Mouse (Mus musculus): ENCODE results near the gene Myo1d.

DNA sequence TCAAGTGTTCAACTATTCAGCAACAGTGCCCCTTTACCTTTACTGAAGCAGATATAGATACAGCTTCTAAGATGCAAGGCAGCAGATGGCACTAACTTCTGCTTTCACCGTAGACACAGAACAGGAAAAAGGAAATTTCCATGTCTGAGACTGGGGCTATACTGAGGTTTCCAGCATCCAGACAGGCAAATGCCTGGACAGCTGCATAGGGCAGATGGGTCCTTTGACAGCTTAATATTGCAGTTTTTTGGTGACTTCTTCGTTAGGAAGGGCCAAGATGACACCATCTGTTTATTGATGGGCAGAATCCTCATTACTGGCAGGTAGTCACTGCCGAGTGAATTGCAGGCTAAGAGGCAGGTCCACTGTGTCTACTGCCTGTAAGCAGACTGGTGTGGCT is 228.2 kb downstream of the Myo1d start:
- TF ChIP-seq CTCF (IDR thresholded peaks at IDR 0.05; ENCODE audit: control insufficient read depth, insufficient read depth, insufficient read length) (no peak), MYOD1 (IDR thresholded peaks at IDR 0.05; ENCODE audit: control insufficient read depth, insufficient read length, low read depth) (no peak), MAX (IDR thresholded peaks at IDR 0.05) (no peak), CEBPB (IDR thresholded peaks at IDR 0.05; ENCODE audit: low read depth) (no peak), MYOG (IDR thresholded peaks at IDR 0.05; ENCODE audit: control insufficient read depth, extremely low read depth, insufficient read length) (no peak), USF1 (IDR thresholded peaks at IDR 0.05; ENCODE audit: low read depth) (no peak)

Data from C2C12 (cell line).